Mouse (Mus musculus) G1E (cell line): ENCODE results near the gene Rgp1.

Experiments
- CTCF ChIP-seq: IDR thresholded peaks from 2 replicates; pipeline ENCODE4 v1.5.1; 2012; ENCODE audit warnings: low read depth, low read length, inconsistent platforms, mixed read lengths
- POLR2AphosphoS5 ChIP-seq: IDR thresholded peaks from 2 replicates; pipeline ENCODE4 v1.6.1; 2012; ENCODE audit warnings: low read depth, low read length, inconsistent platforms; ENCODE audit not compliant: insufficient replicate concordance

DNA sequence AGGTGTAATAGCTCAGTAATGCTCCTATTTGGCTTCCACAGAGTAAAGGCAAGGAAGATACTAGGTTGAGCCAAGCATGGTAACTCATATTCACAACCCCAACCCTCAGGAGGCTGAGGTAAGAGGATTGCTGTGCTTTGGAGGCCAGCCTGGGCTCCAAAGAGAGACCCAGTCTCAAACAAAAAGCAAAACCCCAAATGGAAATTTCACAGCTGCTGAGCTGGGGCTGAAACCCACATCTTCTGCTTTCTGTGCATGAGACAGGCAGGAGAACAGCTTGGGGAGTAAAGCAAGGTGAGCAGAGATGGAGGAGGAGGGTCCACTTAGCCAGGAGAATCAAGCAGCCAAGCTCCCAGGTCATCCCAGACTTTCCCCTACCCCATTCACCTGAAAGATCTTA, 24.6 kb upstream of the Rgp1 start:
- no peak for TF ChIP-seq CTCF
- TF ChIP-seq POLR2AphosphoS5, result no peak
